Mouse (Mus musculus) CD4-positive, CD25-positive, alpha-beta regulatory T cell, adult 2 months (primary cell): ENCODE results near the gene Rsbn1l.
"Not testable (repeated sequence)": the region's sequence is repeated elsewhere in the genome, so short reads cannot be mapped to it uniquely, and the experiment has no call there.

Source experiments
- DNase-seq: peaks from one replicate; pipeline ENCODE4 v3.0.0-alpha.2; 2012; ENCODE audit warnings: low read depth, low spot score

Rsbn1l gene

GRCm38 (mm10) chr5:20950516-20950854, 5.7 kb downstream of the Rsbn1l start:
- peak; percentile 59 for DNase-seq

- DNase-seq = no peak
Observed at GRCm38 (mm10) chr5:20950093-20950492, 6.1 kb downstream of the Rsbn1l start.

GRCm38 (mm10) chr5:20946906-20947305, 9.3 kb downstream of the Rsbn1l start:
- DNase-seq = no peak

- peak; percentile 79 for DNase-seq
Observed at GRCm38 (mm10) chr5:20944961-20945748, 11.0 kb downstream of the Rsbn1l start.

GRCm38 (mm10) chr5:20943791-20944190, 12.4 kb downstream of the Rsbn1l start:
- not testable (repeated sequence) for DNase-seq

GRCm38 (mm10) chr5:20942523-20942922, 13.7 kb downstream of the Rsbn1l start:
- DNase-seq = no peak

GRCm38 (mm10) chr5:20941205-20941604, 15.0 kb downstream of the Rsbn1l start:
- peak; percentile 66 for DNase-seq

- DNase-seq = no peak
Observed at GRCm38 (mm10) chr5:20940696-20941095, 15.5 kb downstream of the Rsbn1l start.

GRCm38 (mm10) chr5:20940040-20940571, 16.1 kb downstream of the Rsbn1l start:
- no peak for DNase-seq

- DNase-seq = peak; percentile 31
Observed at GRCm38 (mm10) chr5:20938523-20938922, 17.7 kb downstream of the Rsbn1l start.

- DNase-seq = no peak
Observed at GRCm38 (mm10) chr5:20935934-20936333, 20.3 kb downstream of the Rsbn1l start.

GRCm38 (mm10) chr5:20932585-20932984, 23.6 kb downstream of the Rsbn1l start:
- no peak for DNase-seq

- DNase-seq = no peak
Observed at GRCm38 (mm10) chr5:20931300-20931699, 24.9 kb downstream of the Rsbn1l start.

GRCm38 (mm10) chr5:20930430-20930829, 25.8 kb downstream of the Rsbn1l start:
- no peak for DNase-seq

- no peak for DNase-seq
Observed at GRCm38 (mm10) chr5:20929669-20930151, 26.5 kb downstream of the Rsbn1l start.

- no peak for DNase-seq
Observed at GRCm38 (mm10) chr5:20925451-20925850, 30.7 kb downstream of the Rsbn1l start.

- DNase-seq = no peak
Observed at GRCm38 (mm10) chr5:20924608-20925007, 31.6 kb downstream of the Rsbn1l start.

GRCm38 (mm10) chr5:20919566-20919965, 36.6 kb downstream of the Rsbn1l start:
- DNase-seq = no peak

GRCm38 (mm10) chr5:20918967-20919366, 37.2 kb downstream of the Rsbn1l start:
- DNase-seq = no peak

- DNase-seq = peak; percentile 87
Observed at GRCm38 (mm10) chr5:20913372-20914275, 42.6 kb downstream of the Rsbn1l start.

GRCm38 (mm10) chr5:20911741-20912140, 44.5 kb downstream of the Rsbn1l start:
- no peak for DNase-seq

- no peak for DNase-seq
Observed at GRCm38 (mm10) chr5:20906191-20906590, 50.0 kb downstream of the Rsbn1l start.
